Mouse (Mus musculus) liver, adult 10 weeks (tissue): ENCODE results near the gene Acap3. TPM values are rescaled to one million over a fixed set of nuclear protein-coding genes. Genes with fewer than 3 reads are reported as not detected.

Experiments
- polyA plus RNA-seq: library from polyadenylated mRNA; stranded (reverse); fragments of 350-450 nt; fragmentation: Illumina TruSeq; extraction: RNeasy Lipid Tissue Mini Kit (QIAGEN cat#74804); gene quantifications from one replicate; pipeline ENCODE4 v1.2.3, GENCODE M21; 2014; ENCODE audit warnings: low read depth, low replicate concordance

Gene Acap3
- polyA plus RNA-seq, result 0.08 TPM

GRCm38 (mm10) chr4:155891551-155892001 is at the start of gene Acap3, which contains the start of gene Pusl1:
Gene Acap3 (plus strand): TSS chr4:155891822.
Gene Pusl1 (minus strand): TSS chr4:155891781.

GRCm38 (mm10) chr4:155846871-155847578 is 44.6 kb upstream of the Acap3 start, which contains the start of gene Dvl1:
Gene Dvl1 (plus strand): TSS chr4:155847402.

GRCm38 (mm10) chr4:155863001-155863400 is 28.6 kb upstream of the Acap3 start, which contains the start of gene Tas1r3:
Gene Tas1r3 (minus strand): TSS chr4:155863362.

GRCm38 (mm10) chr4:155869317-155870033 is 22.1 kb upstream of the Acap3 start, which contains the start of the genes Cptp and Ints11:
Gene Cptp (minus strand): TSS chr4:155869440.
Gene Ints11 (plus strand): TSS chr4:155869546.

GRCm38 (mm10) chr4:155943534-155944249 is 52.1 kb downstream of the Acap3 start, which contains the start of gene Ube2j2:
Gene Ube2j2 (plus strand): TSS chr4:155943831.

Other genes starting within 250 kb of the Acap3 start
- not detected for gene Gm10563, start 246.4 kb upstream of the Acap3 start, polyA plus RNA-seq
- 0.26 TPM for gene Mmp23, start 238.4 kb upstream of the Acap3 start, polyA plus RNA-seq
- 0.87 TPM for gene Mib2, start 222.6 kb upstream of the Acap3 start, polyA plus RNA-seq
- not detected for gene Fndc10, start 197.5 kb upstream of the Acap3 start, polyA plus RNA-seq
- 50.5 TPM for gene Ssu72, start 187.0 kb upstream of the Acap3 start, polyA plus RNA-seq
- gene Tmem240, start 157.0 kb upstream of the Acap3 start, polyA plus RNA-seq, result not detected
- gene Atad3a, start 130.7 kb upstream of the Acap3 start, polyA plus RNA-seq, result 11.7 TPM
- 0.11 TPM for gene Vwa1, start 117.1 kb upstream of the Acap3 start, polyA plus RNA-seq
- gene Tmem88b, start 105.9 kb upstream of the Acap3 start, polyA plus RNA-seq, result 1.9 TPM
- not detected for gene Ankrd65, start 101.4 kb upstream of the Acap3 start, polyA plus RNA-seq
- 46.8 TPM for gene Mrpl20, start 88.9 kb upstream of the Acap3 start, polyA plus RNA-seq
- gene Ccnl2, start 79.3 kb upstream of the Acap3 start, polyA plus RNA-seq, result 60.9 TPM
- gene Aurkaip1, start 60.5 kb upstream of the Acap3 start, polyA plus RNA-seq, result 7.5 TPM
- gene Mxra8, start 52.1 kb upstream of the Acap3 start, polyA plus RNA-seq, result 11.4 TPM
- gene Dvl1, start 44.4 kb upstream of the Acap3 start, polyA plus RNA-seq, result 3.9 TPM
- gene Tas1r3, start 28.5 kb upstream of the Acap3 start, polyA plus RNA-seq, result not detected
- gene Cptp, start 22.4 kb upstream of the Acap3 start, polyA plus RNA-seq, result 5.9 TPM
- gene Ints11, start 22.3 kb upstream of the Acap3 start, polyA plus RNA-seq, result 2.7 TPM
- gene Pusl1, start within 50 bp of the Acap3 start, polyA plus RNA-seq, result 2.5 TPM
- 41.7 TPM for gene Ube2j2, start 52.0 kb downstream of the Acap3 start, polyA plus RNA-seq
- gene C1qtnf12, start 70.5 kb downstream of the Acap3 start, polyA plus RNA-seq, result not detected
- 1.3 TPM for gene B3galt6, start 100.8 kb downstream of the Acap3 start, polyA plus RNA-seq
- 98.4 TPM for gene Sdf4, start 101.0 kb downstream of the Acap3 start, polyA plus RNA-seq
- not detected for gene Tnfrsf4, start 122.0 kb downstream of the Acap3 start, polyA plus RNA-seq
- gene Tnfrsf18, start 134.3 kb downstream of the Acap3 start, polyA plus RNA-seq, result not detected
- gene Ttll10, start 167.6 kb downstream of the Acap3 start, polyA plus RNA-seq, result not detected
- gene 9430015G10Rik, start 218.2 kb downstream of the Acap3 start, polyA plus RNA-seq, result 1.2 TPM
- not detected for gene Rnf223, start 238.7 kb downstream of the Acap3 start, polyA plus RNA-seq